Mouse (Mus musculus) cortical plate, adult 2 months (tissue): Measurements from ENCODE around the gene Hjurp.

ENCODE experiments used
- CTCF ChIP-seq: fragments of 200-500 bp; IDR thresholded peaks from 2 replicates; pipeline ENCODE4 v1.5.1; 2011; ENCODE audit warnings: mild to moderate bottlenecking, control low read depth, low read length; ENCODE audit not compliant: insufficient read depth; ENCODE audit errors: extremely low read depth
- POLR2A ChIP-seq: fragments of 200-500 bp; IDR thresholded peaks from 2 replicates; pipeline ENCODE4 v1.6.1; 2011; ENCODE audit warnings: mild to moderate bottlenecking, low read length, control low read depth; ENCODE audit not compliant: insufficient read depth; ENCODE audit errors: extremely low read depth

DNA sequence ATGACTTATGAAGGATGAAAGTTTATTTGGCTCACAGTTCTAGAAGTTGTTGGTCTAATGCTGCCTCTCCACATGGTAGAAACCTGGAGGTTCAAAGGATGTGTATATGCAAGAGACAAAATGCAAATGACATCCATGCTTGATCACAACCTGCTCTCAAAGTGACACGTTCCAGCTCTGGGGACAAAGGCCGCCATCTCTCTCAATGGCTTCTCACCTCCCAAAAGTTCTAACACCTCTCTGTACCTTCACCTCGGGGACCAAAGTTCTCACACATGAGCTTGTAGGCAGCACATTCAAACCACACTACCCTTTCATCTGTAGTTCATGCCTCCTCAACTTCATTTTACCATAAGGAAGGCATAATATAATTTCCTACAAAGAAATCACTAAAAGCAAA is 59.9 kb downstream of the Hjurp start:
- TF ChIP-seq CTCF: no peak
- TF ChIP-seq POLR2A: no peak
